Mouse (Mus musculus): ENCODE measurements around the gene Tiparp. TPM values are rescaled to one million over a fixed set of nuclear protein-coding genes. Genes with fewer than 3 reads are reported as not detected.

Gene Tiparp
- polyA plus RNA-seq, 1 experiment, result 7.9 TPM

DNA sequence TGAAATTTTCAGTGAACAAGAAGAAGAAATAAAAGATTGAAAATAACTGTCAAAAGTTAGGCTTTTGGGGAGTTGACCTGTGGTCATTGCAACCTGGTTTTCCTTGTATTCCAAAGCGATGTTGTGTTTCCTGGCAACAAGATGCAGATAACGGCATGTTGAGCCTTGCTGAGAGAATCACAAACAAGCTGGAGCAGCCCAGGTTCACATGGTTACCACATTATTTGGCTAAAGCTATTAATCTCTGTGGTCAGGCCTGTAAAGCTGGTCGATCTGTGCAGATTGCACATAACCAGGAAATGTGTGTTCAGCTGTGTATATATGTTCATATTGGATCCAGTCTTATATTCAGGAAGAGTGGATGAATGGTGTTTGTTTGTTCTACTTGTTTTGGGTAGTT lies 5.4 kb downstream of the Tiparp start:
- no peak overlapping the region for H3K27ac ChIP-seq (ENCODE audit: insufficient read depth, low read length)
- WGBS, result 12% methylated on average over 3 of the region's 3 CpGs
- H3K27me3 ChIP-seq (ENCODE audit: control insufficient read depth, insufficient read depth, low read length), result no peaks in the 10 kb centered on the region
- H3K4me3 ChIP-seq (replicated peaks; ENCODE audit: insufficient read depth, low read depth, low read length), result no peak overlapping the region
- TF ChIP-seq CTCF (IDR thresholded peaks at IDR 0.05; ENCODE audit: borderline replicate concordance, insufficient read depth, low read depth, low read length), result no peak
- no peak for TF ChIP-seq POLR2A (IDR thresholded peaks at IDR 0.05; ENCODE audit: borderline replicate concordance, insufficient read depth, low read length)
- no peaks in the 10 kb centered on the region for H3K4me1 ChIP-seq (ENCODE audit: control insufficient read depth, insufficient read depth, low read length)
- no peak for DNase-seq

- no peak overlapping the region for H3K27ac ChIP-seq (ENCODE audit: insufficient read depth, low read length)
- H3K4me1 ChIP-seq (ENCODE audit: control insufficient read depth, insufficient read depth, low read length), result no peaks in the 10 kb centered on the region
- TF ChIP-seq CTCF (IDR thresholded peaks at IDR 0.05; ENCODE audit: borderline replicate concordance, insufficient read depth, low read depth, low read length) (no peak), POLR2A (IDR thresholded peaks at IDR 0.05; ENCODE audit: borderline replicate concordance, insufficient read depth, low read length) (no peak)
- no peak overlapping the region for H3K4me3 ChIP-seq (replicated peaks; ENCODE audit: insufficient read depth, low read depth, low read length)
- no peak for DNase-seq
- no peaks in the 10 kb centered on the region for H3K27me3 ChIP-seq (ENCODE audit: control insufficient read depth, insufficient read depth, low read length)
- WGBS, result 77% methylated on average over 2 of the region's 2 CpGs
These were observed 6.3 kb downstream of the Tiparp start for GRCm38 (mm10) chr3:65534488-65534887.

DNA sequence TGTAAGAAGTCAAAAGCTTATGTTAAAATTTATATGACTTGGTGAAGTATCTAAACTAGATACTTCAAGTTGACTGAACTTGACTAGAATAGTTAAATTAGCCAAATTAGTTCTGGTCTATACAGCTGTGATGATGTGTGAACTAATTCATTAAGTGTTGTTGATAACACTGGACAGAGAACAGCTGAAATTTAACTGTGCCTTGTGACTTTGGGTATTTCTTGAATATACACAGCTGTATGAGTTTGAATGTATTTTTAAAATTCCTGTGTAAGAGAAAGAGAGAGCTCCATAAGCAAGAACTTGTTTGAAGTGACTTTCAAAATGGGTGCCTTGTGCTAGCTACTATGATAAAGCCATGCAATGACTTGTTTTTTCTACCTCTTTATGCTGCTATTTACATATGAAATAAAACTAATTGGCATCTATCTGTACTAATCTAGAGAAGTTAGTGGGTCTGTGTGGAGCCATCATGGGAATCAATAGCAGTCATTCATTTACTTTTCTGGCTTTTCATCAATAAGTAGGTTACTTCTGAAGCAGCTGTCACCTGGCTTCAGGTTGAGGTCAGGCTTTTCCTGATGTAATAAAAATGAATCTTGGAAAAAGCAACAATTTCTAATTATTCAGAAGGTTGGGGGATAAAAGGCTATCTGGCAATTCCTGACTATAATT lies 7.0 kb downstream of the Tiparp start:
- no peak overlapping the region for H3K27ac ChIP-seq (ENCODE audit: insufficient read depth, low read length)
- TF ChIP-seq CTCF (IDR thresholded peaks at IDR 0.05; ENCODE audit: borderline replicate concordance, insufficient read depth, low read depth, low read length), result no peak
- TF ChIP-seq POLR2A (IDR thresholded peaks at IDR 0.05; ENCODE audit: borderline replicate concordance, insufficient read depth, low read length), result no peak
- no peaks in the 10 kb centered on the region for H3K4me1 ChIP-seq (ENCODE audit: control insufficient read depth, insufficient read depth, low read length)

DNA sequence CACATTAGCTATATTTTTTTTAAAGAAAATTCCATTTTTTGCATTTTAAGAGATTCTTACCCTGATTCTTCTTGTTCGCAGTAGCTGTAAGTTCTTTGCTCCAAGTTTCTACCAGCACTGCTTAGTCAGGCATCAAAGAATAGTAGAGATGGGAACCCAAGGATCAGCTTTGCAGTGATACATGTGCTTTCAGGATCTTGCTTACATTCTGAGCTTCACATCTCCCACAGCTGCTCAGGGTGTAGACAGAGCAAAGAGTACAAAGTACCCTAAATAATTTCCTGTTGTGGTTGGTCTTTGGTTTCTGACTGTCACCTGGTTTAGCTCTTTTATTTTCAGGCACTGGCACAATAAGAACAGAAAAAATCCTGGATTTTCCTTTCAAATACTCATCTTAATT lies 9.1 kb downstream of the Tiparp start:
- no peaks in the 10 kb centered on the region for H3K27me3 ChIP-seq (ENCODE audit: control insufficient read depth, insufficient read depth, low read length)
- no peak overlapping the region for H3K4me3 ChIP-seq (replicated peaks; ENCODE audit: insufficient read depth, low read depth, low read length)
- TF ChIP-seq POLR2A (IDR thresholded peaks at IDR 0.05; ENCODE audit: borderline replicate concordance, insufficient read depth, low read length), result no peak
- TF ChIP-seq CTCF (IDR thresholded peaks at IDR 0.05; ENCODE audit: borderline replicate concordance, insufficient read depth, low read depth, low read length), result no peak
- WGBS, result 90% methylated on average over 1 of the region's 1 CpGs
- no peaks in the 10 kb centered on the region for H3K4me1 ChIP-seq (ENCODE audit: control insufficient read depth, insufficient read depth, low read length)
- no peak overlapping the region for H3K27ac ChIP-seq (ENCODE audit: insufficient read depth, low read length)
- no peak for DNase-seq

More for the DNA sequence above, 7.0 kb downstream of the Tiparp start:
- Histone ChIP-seq H3K27me3 (ENCODE audit: control insufficient read depth, insufficient read depth, low read length) (no peaks in the 10 kb centered on the region), H3K4me3 (replicated peaks; ENCODE audit: insufficient read depth, low read depth, low read length) (no peak overlapping the region)
- no peak for DNase-seq

GRCm38 (mm10) chr3:65540906-65541551 lies 12.8 kb downstream of the Tiparp start:
- no peaks in the 10 kb centered on the region for H3K4me1 ChIP-seq (ENCODE audit: control insufficient read depth, insufficient read depth, low read length)
- DNase-seq, result no peak
- WGBS, result 93% methylated on average over 6 of the region's 6 CpGs
- TF ChIP-seq POLR2A (IDR thresholded peaks at IDR 0.05; ENCODE audit: borderline replicate concordance, insufficient read depth, low read length) (no peak), CTCF (IDR thresholded peaks at IDR 0.05; ENCODE audit: borderline replicate concordance, insufficient read depth, low read depth, low read length) (no peak)
- no peaks in the 10 kb centered on the region for H3K27me3 ChIP-seq (ENCODE audit: control insufficient read depth, insufficient read depth, low read length)
- no peak overlapping the region for H3K27ac ChIP-seq (ENCODE audit: insufficient read depth, low read length)
- no peak overlapping the region for H3K4me3 ChIP-seq (replicated peaks; ENCODE audit: insufficient read depth, low read depth, low read length)

DNA sequence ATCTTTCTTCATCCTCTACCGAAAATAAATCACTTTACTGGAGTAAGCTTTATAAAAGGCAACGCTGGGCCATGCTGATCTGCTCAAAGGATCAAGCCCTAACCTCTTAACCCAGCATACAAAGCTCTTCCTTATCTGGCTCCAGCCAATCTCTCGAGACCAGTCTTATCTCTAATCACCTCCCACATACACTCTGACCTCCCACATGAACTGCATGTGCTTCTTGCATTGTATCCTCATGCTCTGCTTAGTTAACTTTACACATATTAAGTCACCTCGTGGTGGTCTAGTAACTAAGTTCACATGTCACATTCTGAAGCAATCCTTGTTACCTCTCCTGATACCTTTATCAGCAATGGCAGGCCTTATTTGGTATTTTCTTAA lies 13.3 kb downstream of the Tiparp start:
- H3K4me3 ChIP-seq (replicated peaks; ENCODE audit: insufficient read depth, low read depth, low read length), result no peak overlapping the region
- no peak for DNase-seq
- no peak overlapping the region for H3K27ac ChIP-seq (ENCODE audit: insufficient read depth, low read length)
- H3K27me3 ChIP-seq (ENCODE audit: control insufficient read depth, insufficient read depth, low read length), result no peaks in the 10 kb centered on the region
- TF ChIP-seq CTCF (IDR thresholded peaks at IDR 0.05; ENCODE audit: borderline replicate concordance, insufficient read depth, low read depth, low read length) (no peak), POLR2A (IDR thresholded peaks at IDR 0.05; ENCODE audit: borderline replicate concordance, insufficient read depth, low read length) (no peak)
- 80% methylated on average over 4 of the region's 4 CpGs for WGBS
- H3K4me1 ChIP-seq (ENCODE audit: control insufficient read depth, insufficient read depth, low read length), result no peaks in the 10 kb centered on the region

- WGBS, result 79% methylated on average over 6 of the region's 6 CpGs
- Histone ChIP-seq H3K27ac (ENCODE audit: insufficient read depth, low read length) (no peak overlapping the region), H3K4me3 (replicated peaks; ENCODE audit: insufficient read depth, low read depth, low read length) (no peak overlapping the region), H3K4me1 (ENCODE audit: control insufficient read depth, insufficient read depth, low read length) (no peaks in the 10 kb centered on the region), H3K27me3 (ENCODE audit: control insufficient read depth, insufficient read depth, low read length) (no peaks in the 10 kb centered on the region)
- DNase-seq, result no peak
- TF ChIP-seq POLR2A (IDR thresholded peaks at IDR 0.05; ENCODE audit: borderline replicate concordance, insufficient read depth, low read length) (no peak), CTCF (IDR thresholded peaks at IDR 0.05; ENCODE audit: borderline replicate concordance, insufficient read depth, low read depth, low read length) (no peak)
These were observed 21.6 kb downstream of the Tiparp start for GRCm38 (mm10) chr3:65549785-65550184.

DNA sequence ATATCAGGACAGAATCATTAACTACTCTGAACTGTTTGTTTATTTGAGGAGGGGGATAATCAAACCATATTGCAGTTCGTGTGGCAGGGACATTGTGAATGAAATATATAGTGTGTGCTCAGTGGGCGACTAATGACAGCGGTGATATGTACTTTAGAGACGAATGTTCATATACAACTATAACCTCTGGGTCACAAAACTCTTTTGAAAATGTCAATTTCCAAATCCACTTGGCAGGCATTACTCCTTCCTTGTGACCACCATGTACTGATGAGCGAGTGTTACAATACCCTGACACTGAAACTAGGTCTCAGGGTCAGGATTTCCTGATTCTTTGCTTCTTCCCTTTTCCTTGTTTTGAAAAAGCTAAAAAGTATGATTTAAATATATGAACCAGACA lies 22.9 kb downstream of the Tiparp start:
- DNase-seq, result no peak
- 79% methylated on average over 5 of the region's 5 CpGs for WGBS
- no peaks in the 10 kb centered on the region for H3K4me1 ChIP-seq (ENCODE audit: control insufficient read depth, insufficient read depth, low read length)
- no peak overlapping the region for H3K27ac ChIP-seq (ENCODE audit: insufficient read depth, low read length)
- H3K4me3 ChIP-seq (replicated peaks; ENCODE audit: insufficient read depth, low read depth, low read length), result no peak overlapping the region
- TF ChIP-seq CTCF (IDR thresholded peaks at IDR 0.05; ENCODE audit: borderline replicate concordance, insufficient read depth, low read depth, low read length) (no peak), POLR2A (IDR thresholded peaks at IDR 0.05; ENCODE audit: borderline replicate concordance, insufficient read depth, low read length) (no peak)
- no peaks in the 10 kb centered on the region for H3K27me3 ChIP-seq (ENCODE audit: control insufficient read depth, insufficient read depth, low read length)
